Mouse (Mus musculus): ENCODE measurements around the gene 9230102O04Rik. TPM values are rescaled to one million over a fixed set of nuclear protein-coding genes. Genes with fewer than 3 reads are reported as not detected.

The 9230102O04Rik gene
- polyA plus RNA-seq, 2 experiments from 2014 or later, result 0.81 TPM; not detected in 1

GRCm38 (mm10) chr2:9871798-9872197 is 17.5 kb downstream of the 9230102O04Rik start:
- ATAC-seq, result no peak

- ATAC-seq, result peak; percentile 22
Observed at GRCm38 (mm10) chr2:9871141-9871716, 18.1 kb downstream of the 9230102O04Rik start.

GRCm38 (mm10) chr2:9867092-9867825 is 22.1 kb downstream of the 9230102O04Rik start:
- ATAC-seq, result peak; percentile 63

- ATAC-seq, result no peak
Observed at GRCm38 (mm10) chr2:9860698-9861097, 28.6 kb downstream of the 9230102O04Rik start.

- ATAC-seq, result no peak
Observed at GRCm38 (mm10) chr2:9855861-9856260, 33.5 kb downstream of the 9230102O04Rik start.

- ATAC-seq, result no peak
Observed at GRCm38 (mm10) chr2:9852851-9853576, 36.3 kb downstream of the 9230102O04Rik start.

GRCm38 (mm10) chr2:9835195-9835594 is 54.1 kb downstream of the 9230102O04Rik start:
- ATAC-seq, result no peak

GRCm38 (mm10) chr2:9833712-9834111 is 55.6 kb downstream of the 9230102O04Rik start:
- ATAC-seq, result no peak

Other genes starting within 250 kb of the 9230102O04Rik start
- gene 4930412O13Rik, start 8.3 kb downstream of the 9230102O04Rik start, polyA plus RNA-seq (2017; shearing (Covaris generic)), result 1 to 10 TPM in 1 of 2 experiments, under 1 TPM in 1; 0.66 to 1.9 TPM
- 100 to 1,000 TPM; 136 to 163 TPM for gene Gata3, start 494 bp upstream of the 9230102O04Rik start, polyA plus RNA-seq (2017; shearing (Covaris generic))
- gene Taf3, start 159.1 kb upstream of the 9230102O04Rik start, polyA plus RNA-seq (2017; shearing (Covaris generic)), result 10 to 100 TPM; 16.5 to 17.0 TPM
- gene Atp5c1, start 191.0 kb upstream of the 9230102O04Rik start, polyA plus RNA-seq (2017; shearing (Covaris generic)), result 100 to 1,000 TPM; 553 to 566 TPM
- gene Kin, start 191.1 kb upstream of the 9230102O04Rik start, polyA plus RNA-seq (2017; shearing (Covaris generic)), result 10 to 100 TPM; 24.9 to 38.3 TPM
- gene Itih2, start 241.9 kb upstream of the 9230102O04Rik start, polyA plus RNA-seq (2017; shearing (Covaris generic)), result not detected